Mouse (Mus musculus): ENCODE results near the gene Bicd2. TPM values are rescaled to one million over a fixed set of nuclear protein-coding genes. Genes with fewer than 3 reads are reported as not detected.
"Not testable (repeated sequence)": the region's sequence is repeated elsewhere in the genome, so short reads cannot be mapped to it uniquely, and the experiment has no call there.

The Bicd2 gene
- polyA plus RNA-seq, 1 experiment from 2014 or later = 32.5 TPM

GRCm38 (mm10) chr13:49362364-49362763 lies 21.0 kb downstream of the Bicd2 start:
- Histone ChIP-seq H3K27me3 (replicated peaks; ENCODE audit: insufficient read depth, low read length) (no peaks in the 10 kb centered on the region), H3K4me3 (ENCODE audit: low read depth, low read length) (no peak overlapping the region), H3K4me1 (ENCODE audit: insufficient read depth, low read depth, low read length) (peaks cover 19% of the 10 kb centered on the region; the same call in 1 of the 2 replicates), H3K27ac (ENCODE audit: low read length) (no peak overlapping the region), H3K9ac (replicated peaks; ENCODE audit: low read depth) (no peak overlapping the region), H3K9me3 (ENCODE audit: low read length) (no peaks in the 10 kb centered on the region), H3K36me3 (ENCODE audit: insufficient read depth, low read length) (no peaks in the 10 kb centered on the region), H3K4me2 (replicated peaks; ENCODE audit: low read depth, low read length) (no peak overlapping the region)
- ATAC-seq (peak; percentile 31; the same call in 1 of the 2 replicates), DNase-seq (ENCODE audit: low spot score) (no peak)
- no peak for TF ChIP-seq CTCF (IDR thresholded peaks at IDR 0.05)
- no peak for TF ChIP-seq EP300 (IDR thresholded peaks at IDR 0.05)
- 46% methylated on average over 7 of the region's 7 CpGs for WGBS

- H3K27me3 ChIP-seq (replicated peaks; ENCODE audit: insufficient read depth, low read length) = no peaks in the 10 kb centered on the region
- H3K4me1 ChIP-seq (ENCODE audit: insufficient read depth, low read depth, low read length) = peaks cover 19% of the 10 kb centered on the region; the same call in 1 of the 2 replicates
- no peak overlapping the region for H3K27ac ChIP-seq (ENCODE audit: low read length)
- no peak overlapping the region for H3K4me2 ChIP-seq (replicated peaks; ENCODE audit: low read depth, low read length)
- H3K4me3 ChIP-seq (ENCODE audit: low read depth, low read length) = no peak overlapping the region
- H3K9ac ChIP-seq (replicated peaks; ENCODE audit: low read depth) = no peak overlapping the region
- H3K36me3 ChIP-seq (ENCODE audit: insufficient read depth, low read length) = no peaks in the 10 kb centered on the region
- DNase-seq (ENCODE audit: low spot score) = no peak
- TF ChIP-seq CTCF (IDR thresholded peaks at IDR 0.05) = no peak
- TF ChIP-seq EP300 (IDR thresholded peaks at IDR 0.05) = no peak
- peak; percentile 22; the same call in 1 of the 2 replicates for ATAC-seq
- H3K9me3 ChIP-seq (ENCODE audit: low read length) = no peaks in the 10 kb centered on the region
- 78% methylated on average over 2 of the region's 2 CpGs for WGBS
These were observed 21.4 kb downstream of the Bicd2 start for GRCm38 (mm10) chr13:49362804-49363203.

GRCm38 (mm10) chr13:49364716-49365115 lies 23.3 kb downstream of the Bicd2 start:
- WGBS = 48% methylated on average over 2 of the region's 2 CpGs
- H3K9me3 ChIP-seq (ENCODE audit: low read length) = no peaks in the 10 kb centered on the region
- no peak overlapping the region for H3K9ac ChIP-seq (replicated peaks; ENCODE audit: low read depth)
- ATAC-seq (peak; percentile 61), DNase-seq (ENCODE audit: low spot score) (peak; percentile 55)
- 0 out of 2 replicates have a peak overlapping the region, but pooled peaks have one; percentile 32 for H3K27ac ChIP-seq (ENCODE audit: low read length)
- H3K4me3 ChIP-seq (ENCODE audit: low read depth, low read length) = no peak overlapping the region
- H3K27me3 ChIP-seq (replicated peaks; ENCODE audit: insufficient read depth, low read length) = no peaks in the 10 kb centered on the region
- H3K4me1 ChIP-seq (ENCODE audit: insufficient read depth, low read depth, low read length) = peaks cover 25% of the 10 kb centered on the region; the same call in 1 of the 2 replicates
- no peak overlapping the region for H3K4me2 ChIP-seq (replicated peaks; ENCODE audit: low read depth, low read length)
- no peak for TF ChIP-seq CTCF (IDR thresholded peaks at IDR 0.05)
- TF ChIP-seq EP300 (IDR thresholded peaks at IDR 0.05) = no peak
- no peaks in the 10 kb centered on the region for H3K36me3 ChIP-seq (ENCODE audit: insufficient read depth, low read length)

GRCm38 (mm10) chr13:49367657-49368440 lies 26.5 kb downstream of the Bicd2 start:
- H3K4me2 ChIP-seq (replicated peaks; ENCODE audit: low read depth, low read length) = no peak overlapping the region
- DNase-seq (ENCODE audit: low spot score) (no peak), ATAC-seq (no peak)
- no peak overlapping the region for H3K9ac ChIP-seq (replicated peaks; ENCODE audit: low read depth)
- H3K4me1 ChIP-seq (ENCODE audit: insufficient read depth, low read depth, low read length) = peaks cover 18% of the 10 kb centered on the region; the same call in 1 of the 2 replicates
- H3K4me3 ChIP-seq (ENCODE audit: low read depth, low read length) = no peak overlapping the region
- TF ChIP-seq EP300 (IDR thresholded peaks at IDR 0.05) (no peak), CTCF (IDR thresholded peaks at IDR 0.05) (peak; percentile 47)
- H3K27ac ChIP-seq (ENCODE audit: low read length) = no peak overlapping the region
- no peaks in the 10 kb centered on the region for H3K36me3 ChIP-seq (ENCODE audit: insufficient read depth, low read length)
- no peaks in the 10 kb centered on the region for H3K9me3 ChIP-seq (ENCODE audit: low read length)
- H3K27me3 ChIP-seq (replicated peaks; ENCODE audit: insufficient read depth, low read length) = no peaks in the 10 kb centered on the region
- 66% methylated on average over 4 of the region's 4 CpGs for WGBS

GRCm38 (mm10) chr13:49369404-49369803 lies 28.0 kb downstream of the Bicd2 start:
- TF ChIP-seq EP300 (IDR thresholded peaks at IDR 0.05) (no peak), CTCF (IDR thresholded peaks at IDR 0.05) (no peak)
- no peak for DNase-seq (ENCODE audit: low spot score)
- no peak for ATAC-seq
- Histone ChIP-seq H3K36me3 (ENCODE audit: insufficient read depth, low read length) (no peaks in the 10 kb centered on the region), H3K27me3 (replicated peaks; ENCODE audit: insufficient read depth, low read length) (no peaks in the 10 kb centered on the region), H3K4me1 (ENCODE audit: insufficient read depth, low read depth, low read length) (peaks cover 14% of the 10 kb centered on the region; the same call in 1 of the 2 replicates), H3K4me3 (ENCODE audit: low read depth, low read length) (no peak overlapping the region), H3K27ac (ENCODE audit: low read length) (no peak overlapping the region; the same call in 1 of the 2 replicates), H3K9me3 (ENCODE audit: low read length) (no peaks in the 10 kb centered on the region), H3K9ac (replicated peaks; ENCODE audit: low read depth) (no peak overlapping the region), H3K4me2 (replicated peaks; ENCODE audit: low read depth, low read length) (no peak overlapping the region)
- WGBS = 81% methylated on average over 10 of the region's 10 CpGs

GRCm38 (mm10) chr13:49370216-49370615 lies 28.8 kb downstream of the Bicd2 start:
- not testable (repeated sequence) for DNase-seq (ENCODE audit: low spot score); H3K9ac ChIP-seq (replicated peaks; ENCODE audit: low read depth); H3K4me3 ChIP-seq (ENCODE audit: low read depth, low read length); H3K9me3 ChIP-seq (ENCODE audit: low read length); H3K36me3 ChIP-seq (ENCODE audit: insufficient read depth, low read length); ATAC-seq; H3K4me2 ChIP-seq (replicated peaks; ENCODE audit: low read depth, low read length); H3K27me3 ChIP-seq (replicated peaks; ENCODE audit: insufficient read depth, low read length)
- Histone ChIP-seq H3K27ac (ENCODE audit: low read length) (peak overlapping the region; percentile 83), H3K4me1 (ENCODE audit: insufficient read depth, low read depth, low read length) (peaks cover 10% of the 10 kb centered on the region; the same call in 1 of the 2 replicates)
- WGBS = 58% methylated on average over 6 of the region's 6 CpGs

- not testable (repeated sequence) for H3K9ac ChIP-seq (replicated peaks; ENCODE audit: low read depth); H3K4me2 ChIP-seq (replicated peaks; ENCODE audit: low read depth, low read length); H3K27me3 ChIP-seq (replicated peaks; ENCODE audit: insufficient read depth, low read length); DNase-seq (ENCODE audit: low spot score); H3K4me3 ChIP-seq (ENCODE audit: low read depth, low read length); H3K36me3 ChIP-seq (ENCODE audit: insufficient read depth, low read length); H3K9me3 ChIP-seq (ENCODE audit: low read length)
- 35% methylated on average over 5 of the region's 5 CpGs for WGBS
- peak overlapping the region; percentile 83 for H3K27ac ChIP-seq (ENCODE audit: low read length)
- peaks cover 10% of the 10 kb centered on the region; the same call in 1 of the 2 replicates for H3K4me1 ChIP-seq (ENCODE audit: insufficient read depth, low read depth, low read length)
- peak; percentile 12; the same call in 1 of the 2 replicates for ATAC-seq
These were observed 29.5 kb downstream of the Bicd2 start for GRCm38 (mm10) chr13:49370916-49371315.

Data from lung, postnatal 0 days (tissue).